Mouse (Mus musculus) frontal cortex, adult (tissue): Measurements from ENCODE around the gene Slc4a1.
"Not testable (repeated sequence)": the region's sequence is repeated elsewhere in the genome, so short reads cannot be mapped to it uniquely, and the experiment has no call there.

Experiments
- ATAC-seq: cut with Nextera tagmentation; 2 replicates; pipeline ENCODE4 v1.9.2; 2017; ENCODE audit warnings: mild to moderate bottlenecking, moderate library complexity, mixed read lengths; ENCODE audit not compliant: low TSS enrichment

The Slc4a1 gene

GRCm38 (mm10) chr11:102366103-102366502 lies at the start of gene Slc4a1:
Gene Slc4a1 (minus strand): TSS chr11:102366203.
- ATAC-seq, result not testable (repeated sequence)

GRCm38 (mm10) chr11:102415034-102415802 lies 49.2 kb upstream of the Slc4a1 start:
- no peak for ATAC-seq

GRCm38 (mm10) chr11:102413059-102413458 lies 47.1 kb upstream of the Slc4a1 start:
- no peak for ATAC-seq

- peak; percentile 42; the same call in 1 of the 2 replicates for ATAC-seq
These were observed 45.7 kb upstream of the Slc4a1 start for GRCm38 (mm10) chr11:102411704-102412103.

- no peak for ATAC-seq
These were observed 45.1 kb upstream of the Slc4a1 start for GRCm38 (mm10) chr11:102411061-102411460.

- not testable (repeated sequence) for ATAC-seq
These were observed 44.3 kb upstream of the Slc4a1 start for GRCm38 (mm10) chr11:102410345-102410744.

- ATAC-seq, result no peak
These were observed 43.9 kb upstream of the Slc4a1 start for GRCm38 (mm10) chr11:102409795-102410330.

GRCm38 (mm10) chr11:102408888-102409794 lies 43.1 kb upstream of the Slc4a1 start:
- ATAC-seq, result no peak

GRCm38 (mm10) chr11:102408344-102408876 lies 42.4 kb upstream of the Slc4a1 start:
- peak; percentile 83 for ATAC-seq

GRCm38 (mm10) chr11:102407834-102408215 lies 41.8 kb upstream of the Slc4a1 start, which contains the start of gene Slc25a39:
Gene Slc25a39 (minus strand): TSS chr11:102407946.
- ATAC-seq, result no peak

- peak; percentile 54; the same call in 1 of the 2 replicates for ATAC-seq
These were observed 41.2 kb upstream of the Slc4a1 start for GRCm38 (mm10) chr11:102406900-102407833.

GRCm38 (mm10) chr11:102406401-102406800 lies 40.4 kb upstream of the Slc4a1 start:
- no peak for ATAC-seq

GRCm38 (mm10) chr11:102405544-102406285 lies 39.7 kb upstream of the Slc4a1 start:
- ATAC-seq, result no peak

GRCm38 (mm10) chr11:102404161-102405010 lies 38.4 kb upstream of the Slc4a1 start:
- ATAC-seq, result no peak

- ATAC-seq, result no peak
These were observed 37.7 kb upstream of the Slc4a1 start for GRCm38 (mm10) chr11:102403657-102404056.

GRCm38 (mm10) chr11:102401898-102402500 lies 36.0 kb upstream of the Slc4a1 start:
- no peak for ATAC-seq

- no peak for ATAC-seq
These were observed 34.6 kb upstream of the Slc4a1 start for GRCm38 (mm10) chr11:102400513-102401084.

GRCm38 (mm10) chr11:102399610-102400072 lies 33.6 kb upstream of the Slc4a1 start:
- ATAC-seq, result no peak
